Mouse (Mus musculus): ENCODE results near the gene Fcgrt.

The Fcgrt gene

GRCm38 (mm10) chr7:45082401-45083299 is 21.0 kb downstream of the Fcgrt start:
- peak; percentile 59 to 77 for DNase-seq

GRCm38 (mm10) chr7:45081016-45081415 is 22.6 kb downstream of the Fcgrt start:
- no peak for DNase-seq

- DNase-seq = peak; percentile 86 to 95
These were observed 23.8 kb downstream of the Fcgrt start for GRCm38 (mm10) chr7:45079856-45080255.

- peak; percentile 83 to 90 for DNase-seq
These were observed 25.1 kb downstream of the Fcgrt start for GRCm38 (mm10) chr7:45078513-45078912.

- DNase-seq = no peak
These were observed 25.8 kb downstream of the Fcgrt start for GRCm38 (mm10) chr7:45077829-45078228.

- no peak for DNase-seq
These were observed 26.3 kb downstream of the Fcgrt start for GRCm38 (mm10) chr7:45077322-45077721.

GRCm38 (mm10) chr7:45076501-45076900 is 27.1 kb downstream of the Fcgrt start:
- no peak for DNase-seq

GRCm38 (mm10) chr7:45075405-45075804 is 28.2 kb downstream of the Fcgrt start:
- peak in 1 of 2 experiments; percentile 60 for DNase-seq

- no peak for DNase-seq
These were observed 29.7 kb downstream of the Fcgrt start for GRCm38 (mm10) chr7:45073949-45074348.

- no peak for DNase-seq
These were observed 30.4 kb downstream of the Fcgrt start for GRCm38 (mm10) chr7:45073171-45073707.

GRCm38 (mm10) chr7:45072230-45072629 is 31.4 kb downstream of the Fcgrt start:
- DNase-seq = no peak

- no peak for DNase-seq
These were observed 34.0 kb downstream of the Fcgrt start for GRCm38 (mm10) chr7:45069671-45070070.

GRCm38 (mm10) chr7:45068000-45068318 is 35.7 kb downstream of the Fcgrt start:
- peak; percentile 56 to 61 for DNase-seq

GRCm38 (mm10) chr7:45067190-45067999 is 36.3 kb downstream of the Fcgrt start:
- DNase-seq = no peak

- peak; percentile 96 to 97 for DNase-seq
These were observed 41.3 kb downstream of the Fcgrt start, which contains the start of the genes Nosip and Prrg2 for GRCm38 (mm10) chr7:45062239-45062835. Gene Nosip, plus strand, starts transcription at chr7:45062429. Gene Prrg2, minus strand, starts transcription at chr7:45062677.

- peak; percentile 86 to 94 for DNase-seq
These were observed 42.0 kb downstream of the Fcgrt start for GRCm38 (mm10) chr7:45061532-45062075.

GRCm38 (mm10) chr7:45060632-45061122 is 43.0 kb downstream of the Fcgrt start:
- no peak for DNase-seq

GRCm38 (mm10) chr7:45058607-45059571 is 44.8 kb downstream of the Fcgrt start:
- peak in 1 of 2 experiments; percentile 43 for DNase-seq

GRCm38 (mm10) chr7:45056972-45057348 is 46.7 kb downstream of the Fcgrt start:
- DNase-seq = no peak

- peak in 1 of 2 experiments; percentile 42 for DNase-seq
These were observed 47.2 kb downstream of the Fcgrt start for GRCm38 (mm10) chr7:45056329-45056971.

Measured in kidney, postnatal 25 days (tissue).